Mouse (Mus musculus): Measurements from ENCODE around the gene Rarb. TPM values are rescaled to one million over a fixed set of nuclear protein-coding genes. Genes with fewer than 3 reads are reported as not detected.

Rarb gene
- polyA plus RNA-seq, 1 experiment from 2014 or later: 19.3 TPM

- H3K4me2 ChIP-seq (ENCODE audit: low read length): no peak overlapping the region
Measured at GRCm38 (mm10) chr14:16577049-16577448, 241.9 kb downstream of the Rarb start.

GRCm38 (mm10) chr14:16574925-16575721, 243.8 kb downstream of the Rarb start:
- Histone ChIP-seq H3K4me2 (ENCODE audit: low read length) (peak overlapping the region; percentile 70), H3K4me1 (replicated peaks; ENCODE audit: insufficient read depth, low read length) (0 out of 2 replicates have a peak, but pooled peaks cover 6% of the 10 kb centered on the region), H3K36me3 (ENCODE audit: insufficient read depth, low read length) (no peaks in the 10 kb centered on the region), H3K9ac (ENCODE audit: low read depth, low read length) (peak overlapping the region; percentile 81), H3K27me3 (ENCODE audit: insufficient read depth, low read length) (no peaks in the 10 kb centered on the region), H3K4me3 (replicated peaks; ENCODE audit: low read depth, low read length) (peak overlapping the region; percentile 53), H3K27ac (peak overlapping the region; percentile 91), H3K9me3 (replicated peaks; ENCODE audit: low read length) (no peaks in the 10 kb centered on the region)
- under 1% methylated on average over 52 of the region's 52 CpGs for WGBS
- TF ChIP-seq CTCF (IDR thresholded peaks at IDR 0.05; ENCODE audit: low read depth): peak; percentile 53
- ATAC-seq (replicated peaks; ENCODE audit: low FRiP score, low read depth) (peak; percentile 94), DNase-seq (ENCODE audit: low spot score) (peak; percentile 97)

More at GRCm38 (mm10) chr14:16577049-16577448, 241.9 kb downstream of the Rarb start:
- Histone ChIP-seq H3K9me3 (replicated peaks; ENCODE audit: low read length) (no peaks in the 10 kb centered on the region), H3K27ac (no peak overlapping the region), H3K4me1 (replicated peaks; ENCODE audit: insufficient read depth, low read length) (no peaks in the 10 kb centered on the region), H3K27me3 (ENCODE audit: insufficient read depth, low read length) (no peaks in the 10 kb centered on the region), H3K4me3 (replicated peaks; ENCODE audit: low read depth, low read length) (no peak overlapping the region), H3K9ac (ENCODE audit: low read depth, low read length) (no peak overlapping the region), H3K36me3 (ENCODE audit: insufficient read depth, low read length) (no peaks in the 10 kb centered on the region)
- no peak for ATAC-seq (replicated peaks; ENCODE audit: low FRiP score, low read depth)
- peak; percentile 50; the same call in 1 of the 2 replicates for TF ChIP-seq CTCF (IDR thresholded peaks at IDR 0.05; ENCODE audit: low read depth)
- WGBS: 26% methylated on average over 1 of the region's 1 CpGs
- no peak for DNase-seq (ENCODE audit: low spot score)

DNA sequence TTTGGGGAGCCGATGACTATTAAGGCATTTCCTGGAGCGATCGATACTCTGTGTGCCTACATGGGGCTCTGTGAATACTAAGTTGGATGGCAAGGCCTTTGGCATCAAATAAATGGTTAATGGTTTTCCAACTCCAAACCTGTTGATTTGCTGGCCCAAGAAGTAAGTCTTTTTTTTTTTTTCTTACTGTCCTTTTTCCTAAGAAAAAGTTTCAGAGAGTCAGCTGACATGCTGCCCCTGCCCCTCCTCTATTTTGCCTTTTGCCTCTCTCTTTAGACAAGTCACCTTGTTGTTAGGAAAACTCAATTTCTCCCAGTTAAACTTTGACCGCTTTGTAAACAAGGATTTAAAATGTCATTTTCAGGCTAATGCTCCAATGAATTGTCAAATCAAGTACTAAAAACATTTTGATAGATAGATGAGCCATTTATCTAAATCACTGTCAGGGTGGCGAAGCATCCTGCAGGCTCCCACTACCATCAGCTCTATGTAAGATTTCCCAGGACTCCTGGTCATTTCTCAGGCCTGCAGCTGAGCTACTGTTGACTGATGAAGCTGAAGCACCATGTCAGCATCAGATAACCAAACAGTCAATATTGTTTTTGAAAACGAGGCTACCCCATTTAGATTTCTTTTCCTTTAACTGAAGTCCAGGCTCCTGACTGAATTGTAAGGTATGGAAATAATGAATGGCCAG, 245.3 kb downstream of the Rarb start:
- TF ChIP-seq CTCF (IDR thresholded peaks at IDR 0.05; ENCODE audit: low read depth): no peak
- DNase-seq (ENCODE audit: low spot score) (no peak), ATAC-seq (replicated peaks; ENCODE audit: low FRiP score, low read depth) (no peak)
- 22% methylated on average over 6 of the region's 6 CpGs for WGBS
- H3K27ac ChIP-seq: peak overlapping the region; percentile 91; the same call in 1 of the 2 replicates
- H3K36me3 ChIP-seq (ENCODE audit: insufficient read depth, low read length): no peaks in the 10 kb centered on the region
- no peaks in the 10 kb centered on the region for H3K9me3 ChIP-seq (replicated peaks; ENCODE audit: low read length)
- H3K9ac ChIP-seq (ENCODE audit: low read depth, low read length): peak overlapping the region; percentile 81
- H3K4me1 ChIP-seq (replicated peaks; ENCODE audit: insufficient read depth, low read length): 0 out of 2 replicates have a peak, but pooled peaks cover 12% of the 10 kb centered on the region
- H3K4me2 ChIP-seq (ENCODE audit: low read length): peak overlapping the region; percentile 70
- H3K4me3 ChIP-seq (replicated peaks; ENCODE audit: low read depth, low read length): peak overlapping the region; percentile 53
- no peaks in the 10 kb centered on the region for H3K27me3 ChIP-seq (ENCODE audit: insufficient read depth, low read length)

DNA sequence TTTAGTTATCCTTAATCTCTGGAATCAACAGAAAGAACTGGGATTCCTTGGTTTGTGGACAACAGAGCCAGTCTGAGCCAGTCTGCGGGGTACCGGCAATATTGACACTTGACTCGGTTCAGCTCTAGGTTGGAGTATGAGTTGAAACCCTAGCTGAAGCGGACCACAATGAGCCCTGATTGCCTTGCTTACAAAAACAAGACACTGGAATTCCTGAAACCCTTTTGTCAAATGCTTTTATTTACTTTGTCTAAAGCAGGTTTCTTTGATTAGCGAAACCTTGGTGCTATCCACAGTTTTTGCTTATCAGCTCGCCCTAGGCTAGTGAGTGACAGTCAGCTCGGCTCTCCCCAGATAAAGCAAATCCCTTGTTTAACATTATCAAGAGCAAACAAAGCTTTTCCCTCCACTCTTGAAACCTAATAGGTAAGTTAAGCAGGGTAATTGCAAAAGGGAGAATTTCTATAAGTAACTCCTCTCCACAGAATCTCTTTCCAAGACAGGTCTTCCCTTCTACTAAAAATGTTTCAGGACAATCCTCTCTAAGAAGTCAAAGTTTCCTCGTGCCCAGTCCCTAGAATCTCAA, 246.1 kb downstream of the Rarb start:
- WGBS: 9% methylated on average over 8 of the region's 8 CpGs
- Histone ChIP-seq H3K9ac (ENCODE audit: low read depth, low read length) (peak overlapping the region; percentile 81; the same call in 1 of the 2 replicates), H3K4me2 (ENCODE audit: low read length) (peak overlapping the region; percentile 70), H3K4me3 (replicated peaks; ENCODE audit: low read depth, low read length) (peak overlapping the region; percentile 53), H3K27ac (peak overlapping the region; percentile 27; the same call in 1 of the 2 replicates), H3K36me3 (ENCODE audit: insufficient read depth, low read length) (no peaks in the 10 kb centered on the region), H3K9me3 (replicated peaks; ENCODE audit: low read length) (no peaks in the 10 kb centered on the region), H3K4me1 (replicated peaks; ENCODE audit: insufficient read depth, low read length) (0 out of 2 replicates have a peak, but pooled peaks cover 12% of the 10 kb centered on the region), H3K27me3 (ENCODE audit: insufficient read depth, low read length) (no peaks in the 10 kb centered on the region)
- no peak for TF ChIP-seq CTCF (IDR thresholded peaks at IDR 0.05; ENCODE audit: low read depth)
- ATAC-seq (replicated peaks; ENCODE audit: low FRiP score, low read depth) (no peak), DNase-seq (ENCODE audit: low spot score) (no peak)

DNA sequence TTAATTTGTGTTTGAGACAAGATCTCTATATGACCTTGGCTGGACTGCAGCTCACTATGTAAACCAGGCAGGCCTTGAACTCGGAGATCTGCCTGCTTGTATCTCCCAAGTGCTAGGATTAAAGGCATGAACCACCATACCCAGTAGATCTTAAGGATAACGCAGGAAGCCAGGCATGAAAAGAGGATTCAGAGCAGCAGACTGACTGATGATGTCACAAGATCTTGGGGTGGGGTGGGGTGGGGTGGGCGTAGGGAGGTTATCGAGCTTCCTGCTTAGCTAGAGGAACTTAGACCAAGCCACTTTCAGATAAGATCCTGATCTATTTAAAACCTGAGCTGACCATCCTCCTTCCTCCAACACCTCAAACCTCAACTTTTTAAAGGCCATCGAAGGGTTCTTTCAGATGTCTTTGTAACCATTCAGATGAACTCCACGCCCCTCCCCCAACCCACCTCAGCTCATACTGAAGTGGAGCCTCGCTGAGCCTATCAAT, 249.4 kb downstream of the Rarb start:
- no peak overlapping the region for H3K4me3 ChIP-seq (replicated peaks; ENCODE audit: low read depth, low read length)
- ATAC-seq (replicated peaks; ENCODE audit: low FRiP score, low read depth) (no peak), DNase-seq (ENCODE audit: low spot score) (no peak)
- no peak for TF ChIP-seq CTCF (IDR thresholded peaks at IDR 0.05; ENCODE audit: low read depth)
- no peak overlapping the region for H3K27ac ChIP-seq
- 57% methylated on average over 7 of the region's 7 CpGs for WGBS
- H3K9me3 ChIP-seq (replicated peaks; ENCODE audit: low read length): no peaks in the 10 kb centered on the region
- no peak overlapping the region for H3K4me2 ChIP-seq (ENCODE audit: low read length)
- H3K36me3 ChIP-seq (ENCODE audit: insufficient read depth, low read length): no peaks in the 10 kb centered on the region
- H3K9ac ChIP-seq (ENCODE audit: low read depth, low read length): no peak overlapping the region
- 0 out of 2 replicates have a peak, but pooled peaks cover 12% of the 10 kb centered on the region for H3K4me1 ChIP-seq (replicated peaks; ENCODE audit: insufficient read depth, low read length)
- no peaks in the 10 kb centered on the region for H3K27me3 ChIP-seq (ENCODE audit: insufficient read depth, low read length)

- H3K4me1 ChIP-seq (replicated peaks; ENCODE audit: insufficient read depth, low read length): 0 out of 2 replicates have a peak, but pooled peaks cover 12% of the 10 kb centered on the region
- no peak for TF ChIP-seq CTCF (IDR thresholded peaks at IDR 0.05; ENCODE audit: low read depth)
- H3K4me2 ChIP-seq (ENCODE audit: low read length): no peak overlapping the region
- ATAC-seq (replicated peaks; ENCODE audit: low FRiP score, low read depth) (no peak), DNase-seq (ENCODE audit: low spot score) (no peak)
- H3K9me3 ChIP-seq (replicated peaks; ENCODE audit: low read length): no peaks in the 10 kb centered on the region
- no peak overlapping the region for H3K4me3 ChIP-seq (replicated peaks; ENCODE audit: low read depth, low read length)
- H3K9ac ChIP-seq (ENCODE audit: low read depth, low read length): no peak overlapping the region
- H3K27me3 ChIP-seq (ENCODE audit: insufficient read depth, low read length): no peaks in the 10 kb centered on the region
- 89% methylated on average over 1 of the region's 1 CpGs for WGBS
- no peak overlapping the region for H3K27ac ChIP-seq
- no peaks in the 10 kb centered on the region for H3K36me3 ChIP-seq (ENCODE audit: insufficient read depth, low read length)
Measured at GRCm38 (mm10) chr14:16566920-16567319, 252.0 kb downstream of the Rarb start.
